Mouse (Mus musculus) lung, postnatal 10 days (tissue): ENCODE data around the gene Cdca4.
"Not testable (repeated sequence)": the region's sequence is repeated elsewhere in the genome, so short reads cannot be mapped to it uniquely, and the experiment has no call there.

Experiments
- DNase-seq: peaks from one replicate; pipeline ENCODE4 v3.0.0; 2021

Gene Cdca4

GRCm38 (mm10) chr12:112821974-112822373 is 7.2 kb downstream of the Cdca4 start:
- DNase-seq, result no peak

- DNase-seq, result no peak
Observed at GRCm38 (mm10) chr12:112821216-112821615, 8.0 kb downstream of the Cdca4 start.

- DNase-seq, result no peak
Observed at GRCm38 (mm10) chr12:112820401-112820999, 8.7 kb downstream of the Cdca4 start.

GRCm38 (mm10) chr12:112819057-112819662 is 10.1 kb downstream of the Cdca4 start:
- DNase-seq, result no peak

GRCm38 (mm10) chr12:112816866-112817265 is 12.4 kb downstream of the Cdca4 start:
- DNase-seq, result not testable (repeated sequence)

- peak; percentile 69 for DNase-seq
Observed at GRCm38 (mm10) chr12:112816294-112816693, 12.9 kb downstream of the Cdca4 start.

- no peak for DNase-seq
Observed at GRCm38 (mm10) chr12:112814682-112815470, 14.3 kb downstream of the Cdca4 start.

GRCm38 (mm10) chr12:112813370-112813769 is 15.9 kb downstream of the Cdca4 start:
- no peak for DNase-seq

- DNase-seq, result no peak
Observed at GRCm38 (mm10) chr12:112810092-112810885, 18.9 kb downstream of the Cdca4 start.

- no peak for DNase-seq
Observed at GRCm38 (mm10) chr12:112809641-112810040, 19.6 kb downstream of the Cdca4 start.

- DNase-seq, result peak; percentile 95
Observed at GRCm38 (mm10) chr12:112808587-112809364, 20.4 kb downstream of the Cdca4 start, which contains the start of gene Clba1. Clba1 (plus strand) TSS chr12:112808937.

GRCm38 (mm10) chr12:112808212-112808586 is 21.0 kb downstream of the Cdca4 start:
- no peak for DNase-seq

- DNase-seq, result no peak
Observed at GRCm38 (mm10) chr12:112807796-112808195, 21.4 kb downstream of the Cdca4 start.

GRCm38 (mm10) chr12:112806044-112806443 is 23.2 kb downstream of the Cdca4 start:
- no peak for DNase-seq

- no peak for DNase-seq
Observed at GRCm38 (mm10) chr12:112804046-112804445, 25.2 kb downstream of the Cdca4 start.

GRCm38 (mm10) chr12:112802917-112803316 is 26.3 kb downstream of the Cdca4 start:
- DNase-seq, result no peak

- no peak for DNase-seq
Observed at GRCm38 (mm10) chr12:112801864-112802846, 27.1 kb downstream of the Cdca4 start, which contains the start of gene Ahnak2. Ahnak2 (minus strand) TSS chr12:112802657.

GRCm38 (mm10) chr12:112800476-112800875 is 28.7 kb downstream of the Cdca4 start:
- DNase-seq, result peak; percentile 81

- DNase-seq, result no peak
Observed at GRCm38 (mm10) chr12:112799237-112799970, 29.8 kb downstream of the Cdca4 start.

- no peak for DNase-seq
Observed at GRCm38 (mm10) chr12:112798716-112799115, 30.5 kb downstream of the Cdca4 start.
